Mouse (Mus musculus) macrophage (primary cell): ENCODE results near the gene Camk2b. TPM values are rescaled to one million over a fixed set of nuclear protein-coding genes. Genes with fewer than 3 reads are reported as not detected.

Source experiments
- H3K27ac ChIP-seq: fragments of 350-480 bp; formaldehyde crosslinking; 2 replicates; pipeline ENCODE4 v1.9.0; 2021
- H3K36me3 ChIP-seq: fragments of 350-480 bp; formaldehyde crosslinking; 2 replicates; pipeline ENCODE4 v1.9.0; 2021; ENCODE audit errors: inconsistent target
- H3K4me3 ChIP-seq: fragments of 350-480 bp; formaldehyde crosslinking; 2 replicates; pipeline ENCODE4 v1.9.0; 2021; ENCODE audit errors: inconsistent target
- H3K79me2 ChIP-seq: fragments of 350-480 bp; formaldehyde crosslinking; 2 replicates; pipeline ENCODE4 v1.9.0; 2021; ENCODE audit errors: inconsistent target
- WGBS: methylation state at CpG from one replicate; pipeline ENCODE4 v1.1.7; 2026; ENCODE audit warnings: inconsistent platforms; ENCODE audit not compliant: missing documents; 5-methylcytosine and 5-hydroxymethylcytosine counted together
- polyA plus RNA-seq: library from polyadenylated mRNA; stranded (reverse); fragments of 250-400 nt; gene quantifications from 3 replicates; pipeline ENCODE4 v1.2.4, GENCODE M21; 2018; ENCODE audit warnings: inconsistent platforms

Gene Camk2b
- polyA plus RNA-seq, 1 experiment from 2014 or later = 1.3 TPM

GRCm38 (mm10) chr11:6064215-6065045 lies 1.7 kb downstream of the Camk2b start:
- Histone ChIP-seq H3K27ac (no peak overlapping the region), H3K36me3 (no peaks in the 10 kb centered on the region), H3K79me2 (no peaks in the 10 kb centered on the region), H3K4me3 (no peak overlapping the region)
- 10% methylated on average over 30 of the region's 30 CpGs for WGBS

- Histone ChIP-seq H3K36me3 (no peaks in the 10 kb centered on the region), H3K79me2 (no peaks in the 10 kb centered on the region)
- WGBS = 43% methylated on average over 17 of the region's 17 CpGs
Observed at GRCm38 (mm10) chr11:6063501-6064214, 2.5 kb downstream of the Camk2b start.

GRCm38 (mm10) chr11:6063065-6063464 lies 3.1 kb downstream of the Camk2b start:
- H3K4me3 ChIP-seq = no peak overlapping the region
- no peaks in the 10 kb centered on the region for H3K79me2 ChIP-seq
- WGBS = 85% methylated on average over 7 of the region's 7 CpGs
- no peak overlapping the region for H3K27ac ChIP-seq
- H3K36me3 ChIP-seq = no peaks in the 10 kb centered on the region

More at GRCm38 (mm10) chr11:6063501-6064214, 2.5 kb downstream of the Camk2b start:
- Histone ChIP-seq H3K4me3 (no peak overlapping the region), H3K27ac (no peak overlapping the region)

GRCm38 (mm10) chr11:6062329-6062728 lies 3.8 kb downstream of the Camk2b start:
- Histone ChIP-seq H3K36me3 (no peaks in the 10 kb centered on the region), H3K27ac (no peak overlapping the region), H3K79me2 (no peaks in the 10 kb centered on the region), H3K4me3 (no peak overlapping the region)
- 91% methylated on average over 11 of the region's 11 CpGs for WGBS

DNA sequence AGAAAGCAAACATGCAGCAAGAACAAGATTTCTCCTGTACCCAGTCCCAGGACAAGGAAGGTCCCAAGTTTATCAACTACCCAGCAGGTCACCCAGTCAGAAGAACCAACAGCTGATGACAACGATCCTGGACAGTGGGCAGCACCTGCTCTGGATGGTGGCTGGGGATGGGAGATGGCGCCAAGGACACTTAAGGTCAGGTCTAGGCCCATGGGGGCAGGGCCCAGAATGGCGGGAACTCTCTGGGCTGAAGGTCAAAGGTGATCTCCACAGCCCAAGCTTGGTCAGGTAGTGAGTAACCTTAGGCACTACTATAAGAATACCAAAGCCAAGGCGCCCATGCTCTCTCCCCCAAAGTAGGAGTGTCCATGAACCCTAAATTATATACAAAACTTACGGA lies 4.3 kb downstream of the Camk2b start:
- Histone ChIP-seq H3K36me3 (no peaks in the 10 kb centered on the region), H3K27ac (no peak overlapping the region), H3K4me3 (no peak overlapping the region), H3K79me2 (no peaks in the 10 kb centered on the region)
- WGBS = 96% methylated on average over 5 of the region's 5 CpGs

DNA sequence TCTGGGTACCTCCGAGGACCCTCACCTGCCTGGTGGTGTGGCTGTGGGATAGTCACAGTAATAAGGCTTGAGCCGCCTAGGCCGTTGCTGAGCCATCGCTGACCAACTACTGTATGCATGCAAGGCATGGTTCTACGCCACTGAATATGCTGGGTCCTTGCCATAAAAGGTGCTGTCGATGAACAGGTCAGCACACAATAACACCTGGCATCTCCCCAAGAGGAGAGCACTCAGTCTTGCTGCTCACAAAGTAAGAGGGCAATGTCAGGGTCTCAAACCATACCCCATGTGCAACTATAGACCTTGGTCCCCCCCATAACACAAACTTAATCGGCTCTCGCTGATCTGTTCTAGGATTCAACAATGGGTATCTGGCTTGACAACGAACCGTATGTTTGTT lies 7.0 kb downstream of the Camk2b start:
- WGBS = 91% methylated on average over 6 of the region's 10 CpGs
- Histone ChIP-seq H3K4me3 (no peak overlapping the region), H3K27ac (no peak overlapping the region), H3K36me3 (no peaks in the 10 kb centered on the region), H3K79me2 (no peaks in the 10 kb centered on the region)

- Histone ChIP-seq H3K79me2 (no peaks in the 10 kb centered on the region), H3K36me3 (no peaks in the 10 kb centered on the region), H3K4me3 (no peak overlapping the region), H3K27ac (no peak overlapping the region)
- WGBS = 83% methylated on average over 8 of the region's 8 CpGs
Observed at GRCm38 (mm10) chr11:6053386-6053785, 12.8 kb downstream of the Camk2b start.

- Histone ChIP-seq H3K4me3 (no peak overlapping the region), H3K36me3 (no peaks in the 10 kb centered on the region), H3K79me2 (no peaks in the 10 kb centered on the region), H3K27ac (no peak overlapping the region)
- 86% methylated on average over 4 of the region's 4 CpGs for WGBS
Observed at GRCm38 (mm10) chr11:6050066-6050560, 16.0 kb downstream of the Camk2b start.

- Histone ChIP-seq H3K79me2 (no peaks in the 10 kb centered on the region), H3K4me3 (no peak overlapping the region), H3K27ac (no peak overlapping the region), H3K36me3 (no peaks in the 10 kb centered on the region)
- WGBS = 35% methylated on average over 9 of the region's 9 CpGs
Observed at GRCm38 (mm10) chr11:6048208-6048607, 18.0 kb downstream of the Camk2b start.

- Histone ChIP-seq H3K4me3 (no peak overlapping the region), H3K36me3 (no peaks in the 10 kb centered on the region), H3K27ac (no peak overlapping the region), H3K79me2 (no peaks in the 10 kb centered on the region)
- 88% methylated on average over 7 of the region's 7 CpGs for WGBS
Observed at GRCm38 (mm10) chr11:6038929-6039328, 27.2 kb downstream of the Camk2b start.

GRCm38 (mm10) chr11:6037686-6038085 lies 28.5 kb downstream of the Camk2b start:
- H3K27ac ChIP-seq = no peak overlapping the region
- no peaks in the 10 kb centered on the region for H3K79me2 ChIP-seq
- 93% methylated on average over 7 of the region's 7 CpGs for WGBS
- no peaks in the 10 kb centered on the region for H3K36me3 ChIP-seq
- H3K4me3 ChIP-seq = no peak overlapping the region

- Histone ChIP-seq H3K36me3 (no peaks in the 10 kb centered on the region), H3K27ac (no peak overlapping the region), H3K4me3 (no peak overlapping the region), H3K79me2 (no peaks in the 10 kb centered on the region)
- 89% methylated on average over 7 of the region's 7 CpGs for WGBS
Observed at GRCm38 (mm10) chr11:6037198-6037597, 29.0 kb downstream of the Camk2b start.

- Histone ChIP-seq H3K4me3 (no peak overlapping the region), H3K27ac (no peak overlapping the region), H3K79me2 (no peaks in the 10 kb centered on the region), H3K36me3 (no peaks in the 10 kb centered on the region)
- WGBS = 72% methylated on average over 4 of the region's 4 CpGs
Observed at GRCm38 (mm10) chr11:6036477-6036876, 29.7 kb downstream of the Camk2b start.

DNA sequence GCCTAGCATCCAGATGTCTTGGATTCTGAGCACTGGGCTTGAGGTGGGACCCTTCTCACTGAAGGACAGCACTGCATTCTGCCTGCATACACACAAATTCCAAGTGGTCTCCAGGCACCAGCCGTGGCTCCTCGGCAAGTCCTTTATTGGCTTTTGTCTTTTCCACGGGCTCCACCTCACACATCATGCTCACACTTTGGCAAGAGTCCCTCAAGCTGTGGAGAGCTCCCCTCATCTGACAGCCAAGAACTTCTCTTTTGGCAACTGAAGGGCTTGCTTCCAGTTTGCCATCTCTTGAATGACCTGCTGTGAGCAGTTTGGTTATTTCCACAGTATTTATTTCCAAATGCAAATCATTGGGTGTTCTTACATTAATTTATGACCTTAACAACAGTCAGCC lies 30.6 kb downstream of the Camk2b start:
- Histone ChIP-seq H3K27ac (no peak overlapping the region), H3K36me3 (no peaks in the 10 kb centered on the region)
- WGBS = 81% methylated on average over 3 of the region's 3 CpGs

DNA sequence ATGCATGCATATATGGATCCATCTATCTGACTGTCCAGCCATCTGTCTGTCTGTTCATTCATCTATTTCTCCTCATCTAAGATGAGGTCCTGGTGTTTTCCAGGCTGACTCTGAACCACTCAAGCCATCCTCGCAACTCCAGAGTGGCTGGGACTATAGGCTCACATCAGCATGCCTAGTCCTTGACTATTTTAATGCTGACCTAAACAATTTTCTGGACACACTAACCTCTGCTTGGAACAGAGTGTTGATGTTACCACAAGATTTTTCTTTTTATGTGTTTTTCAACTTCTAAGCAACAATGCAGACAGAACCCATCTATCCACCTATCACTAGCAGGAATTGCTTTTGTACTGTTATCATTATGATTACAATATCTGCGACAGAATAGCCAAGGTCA lies 31.4 kb downstream of the Camk2b start:
- no peak overlapping the region for H3K27ac ChIP-seq
- H3K4me3 ChIP-seq = no peak overlapping the region
- no peaks in the 10 kb centered on the region for H3K36me3 ChIP-seq
- no peaks in the 10 kb centered on the region for H3K79me2 ChIP-seq
- 96% methylated on average over 2 of the region's 2 CpGs for WGBS

More for the DNA sequence above, 30.6 kb downstream of the Camk2b start:
- Histone ChIP-seq H3K4me3 (no peak overlapping the region), H3K79me2 (no peaks in the 10 kb centered on the region)
